Mouse (Mus musculus) heart, embryonic 14.5 days (tissue): Measurements from ENCODE around the gene Il1rapl2. TPM values are rescaled to one million over a fixed set of nuclear protein-coding genes. Genes with fewer than 3 reads are reported as not detected.
A peak's percentile ranks its signal among the peaks of the same experiment; 100 is the strongest.

ENCODE experiments used
- ATAC-seq: fragments of 200-750 bp; cut with Nextera tagmentation; 2 replicates; pipeline ENCODE4 v1.8.0; 2017; ENCODE audit warnings: low read depth, moderate TSS enrichment; ENCODE audit not compliant: insufficient number of reproducible peaks, insufficient read depth, low FRiP score
- H3K27ac ChIP-seq, 2 experiments: fragments of 200-500 bp in 1 of 2; fragments of 300-500 bp in 1 of 2; sonication (generic) in 1 of 2; replicated peaks in 1 of 2; 2 replicates each; pipeline ENCODE4 v1.5.1; 2012 to 2014; ENCODE audit warnings: low read depth in 2 of 2, low read length in 2 of 2, control low read depth in 1 of 2, mild to moderate bottlenecking in 1 of 2, mixed read lengths in 1 of 2; ENCODE audit not compliant: control insufficient read depth in 1 of 2, insufficient read depth in 1 of 2
- H3K27me3 ChIP-seq: fragments of 300-500 bp; sonication (generic); 2 replicates; pipeline ENCODE4 v1.6.1; 2014; ENCODE audit warnings: mild to moderate bottlenecking, low read length, control low read depth; ENCODE audit not compliant: control insufficient read depth, insufficient read depth
- H3K36me3 ChIP-seq: fragments of 300-500 bp; sonication (generic); 2 replicates; pipeline ENCODE4 v1.6.1; 2014; ENCODE audit warnings: mild to moderate bottlenecking, control low read depth, low read length, mixed read lengths; ENCODE audit not compliant: control insufficient read depth, insufficient read depth
- H3K4me1 ChIP-seq, 2 experiments: fragments of 200-500 bp in 1 of 2; fragments of 300-500 bp in 1 of 2; sonication (generic) in 1 of 2; 2 replicates each; pipeline ENCODE4 v1.6.1; 2012 to 2014; ENCODE audit warnings: low read length in 2 of 2, control low read depth in 1 of 2, mixed read lengths in 1 of 2; ENCODE audit not compliant: control insufficient read depth in 2 of 2, insufficient read depth in 2 of 2
- H3K4me2 ChIP-seq: fragments of 300-500 bp; sonication (generic); 2 replicates; pipeline ENCODE4 v1.6.1; 2014; ENCODE audit warnings: mild to moderate bottlenecking, low read length
- H3K4me3 ChIP-seq, 2 experiments: fragments of 200-500 bp in 1 of 2; fragments of 300-500 bp in 1 of 2; sonication (generic) in 1 of 2; 2 replicates each; pipeline ENCODE4 v1.5.1; 2012 to 2014; ENCODE audit warnings: low read length in 2 of 2, mild to moderate bottlenecking in 2 of 2, control low read depth in 1 of 2, low read depth in 1 of 2, moderate library complexity in 1 of 2; ENCODE audit not compliant: control insufficient read depth in 1 of 2, insufficient read depth in 1 of 2
- H3K9ac ChIP-seq: fragments of 300-500 bp; sonication (generic); 2 replicates; pipeline ENCODE4 v1.6.1; 2014; ENCODE audit warnings: mild to moderate bottlenecking, low read length
- H3K9me3 ChIP-seq: fragments of 300-500 bp; sonication (generic); 2 replicates; pipeline ENCODE4 v1.6.1; 2016; ENCODE audit warnings: low read length, control low read depth; ENCODE audit not compliant: control insufficient read depth
- WGBS: fragments of 180-500 bp; shearing (Covaris S2); extraction: QIAGEN DNeasy Blood & Tissue Kit; methylation state at CpG from one replicate; pipeline ENCODE4 v1.1.7; 2014; 5-methylcytosine and 5-hydroxymethylcytosine counted together
- polyA plus RNA-seq: library from polyadenylated mRNA; unstranded; fragments of >200 nt; fragmentation: Nextera tagmentation; extraction: Ambion mirVana; gene quantifications from 2 replicates; pipeline ENCODE4 v1.2.1, GENCODE M21; 2014

Gene Il1rapl2
- polyA plus RNA-seq: 0.20 TPM in 1 of 2 replicates, not detected in the other

DNA sequence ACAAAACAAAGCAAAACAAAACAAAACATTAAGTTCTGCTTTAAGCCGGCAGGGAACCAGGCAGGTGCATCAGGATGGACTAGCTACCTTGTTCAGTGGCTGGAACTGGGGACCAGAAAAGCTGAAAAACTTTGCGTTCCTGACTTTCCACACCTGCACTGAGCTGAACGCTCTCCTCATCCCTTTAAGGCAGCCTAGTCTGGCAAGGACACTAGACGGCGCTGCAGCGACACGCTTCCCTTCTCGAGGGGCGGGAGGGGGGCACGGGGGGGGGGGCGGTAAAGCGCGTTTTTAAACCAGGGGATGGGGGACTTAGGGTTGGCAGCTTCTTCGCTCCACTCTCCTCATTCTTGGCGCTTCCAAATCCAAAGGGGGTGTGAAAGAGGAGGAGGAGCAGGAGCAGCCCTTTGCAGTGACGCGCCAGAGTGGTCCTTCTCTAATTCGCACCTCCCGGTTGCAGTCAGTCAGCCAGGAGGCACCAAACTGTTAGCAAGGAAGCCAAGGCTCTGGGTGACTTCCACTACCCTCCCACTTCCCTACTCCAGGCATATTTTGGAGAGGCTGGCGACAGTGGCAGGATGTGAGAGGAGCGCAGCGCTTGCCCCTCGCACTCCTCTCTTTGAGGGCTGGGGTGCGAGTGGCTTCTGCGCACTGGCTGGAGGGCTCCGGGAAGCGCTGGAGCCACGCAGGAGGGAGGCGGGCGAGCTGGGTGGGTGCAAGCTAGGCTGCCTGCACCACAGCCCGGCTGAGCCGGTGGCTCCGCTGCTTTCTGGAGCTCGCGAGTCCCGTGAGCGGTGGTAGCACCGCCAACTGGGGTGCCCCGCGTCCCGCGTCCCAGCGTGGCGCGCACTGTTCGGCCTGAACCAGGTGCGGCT, at the start of gene Il1rapl2:
Il1rapl2 (plus strand) TSS at position 288 of the 875 bp plus-strand sequence.
- Histone ChIP-seq H3K4me2 (peak within 1 kb of the TSS; percentile 81), H3K9ac (peak within 1 kb of the TSS; percentile 30; the same call in 1 of the 2 replicates), H3K4me1 (no peaks in the 10 kb centered on the region), H3K36me3 (no peaks in the 10 kb centered on the region), H3K9me3 (no peaks in the 10 kb centered on the region), H3K4me3 (peak within 1 kb of the TSS; percentile 35 to 41), H3K27me3 (peaks cover 21% of the 10 kb centered on the region), H3K27ac (no peak within 1 kb of the TSS)
- 11% methylated on average over 43 of the region's 47 CpGs for WGBS
- ATAC-seq: no peak

DNA sequence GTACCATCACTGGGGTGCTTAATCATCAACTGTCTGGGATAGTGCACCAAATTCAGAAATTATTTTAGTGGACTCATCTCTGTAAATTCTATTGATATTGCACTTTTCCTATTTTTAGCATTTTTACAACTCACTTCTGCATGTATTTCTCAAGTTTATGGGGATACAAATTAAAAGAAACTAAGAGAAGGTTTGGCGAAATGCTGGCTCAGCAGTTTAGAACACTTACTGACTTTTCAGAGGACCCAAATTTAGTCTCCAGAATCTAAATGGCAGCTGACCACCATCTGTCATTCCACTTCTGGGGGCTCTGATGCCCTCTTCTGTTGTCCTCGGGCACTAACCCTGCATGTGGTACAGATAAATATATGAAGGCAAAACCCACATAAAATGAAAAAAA, 22.1 kb upstream of the Il1rapl2 start:
- Histone ChIP-seq H3K27ac (no peak overlapping the region), H3K9me3 (no peaks in the 10 kb centered on the region), H3K4me2 (no peak overlapping the region), H3K4me3 (no peak overlapping the region), H3K36me3 (no peaks in the 10 kb centered on the region), H3K9ac (no peak overlapping the region), H3K27me3 (no peaks in the 10 kb centered on the region), H3K4me1 (no peaks in the 10 kb centered on the region)
- ATAC-seq: no peak
- 65% methylated on average over 2 of the region's 2 CpGs for WGBS

DNA sequence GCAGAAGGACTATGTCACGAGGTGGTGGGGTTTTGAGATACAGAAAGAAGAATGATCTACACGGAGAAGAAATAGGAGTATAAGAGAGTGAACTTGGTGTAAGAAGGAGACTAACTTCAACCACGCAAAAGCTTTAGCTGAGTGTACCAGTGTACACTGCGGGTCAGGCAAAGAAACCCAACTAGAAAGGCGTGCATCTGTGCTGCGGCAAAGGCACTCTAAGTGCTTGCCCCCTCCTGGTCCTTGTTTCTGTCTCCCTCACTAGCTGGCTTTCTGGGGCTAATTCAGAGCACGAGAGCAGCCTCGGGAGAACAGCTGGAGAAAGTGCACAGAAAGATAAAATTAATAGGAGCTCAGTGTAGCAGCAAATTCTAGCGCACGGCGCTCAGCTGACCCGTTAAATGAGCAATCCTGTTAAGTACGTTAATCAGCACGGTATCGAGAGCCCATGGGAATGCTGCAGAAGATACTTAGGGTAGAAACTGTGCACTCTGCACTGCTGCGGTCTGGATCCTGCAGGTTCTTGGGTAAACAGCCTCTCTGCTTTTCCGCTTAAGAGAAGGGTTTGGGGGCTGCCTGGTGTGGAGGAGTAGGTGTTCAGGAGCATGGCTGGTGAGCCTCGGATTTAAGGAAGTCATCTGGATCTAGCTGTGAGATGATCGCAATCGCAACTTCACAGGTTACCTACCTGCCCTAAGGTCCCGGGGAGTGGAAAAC, 778 bp upstream of the Il1rapl2 start:
- WGBS: 25% methylated on average over 21 of the region's 21 CpGs
- Histone ChIP-seq H3K9ac (peak overlapping the region; percentile 30; the same call in 1 of the 2 replicates), H3K27me3 (peaks cover 21% of the 10 kb centered on the region), H3K4me2 (peak overlapping the region; percentile 81), H3K36me3 (no peaks in the 10 kb centered on the region), H3K9me3 (no peaks in the 10 kb centered on the region), H3K4me3 (peak overlapping the region; percentile 35 to 41), H3K27ac (no peak overlapping the region), H3K4me1 (no peaks in the 10 kb centered on the region)
- ATAC-seq: no peak

DNA sequence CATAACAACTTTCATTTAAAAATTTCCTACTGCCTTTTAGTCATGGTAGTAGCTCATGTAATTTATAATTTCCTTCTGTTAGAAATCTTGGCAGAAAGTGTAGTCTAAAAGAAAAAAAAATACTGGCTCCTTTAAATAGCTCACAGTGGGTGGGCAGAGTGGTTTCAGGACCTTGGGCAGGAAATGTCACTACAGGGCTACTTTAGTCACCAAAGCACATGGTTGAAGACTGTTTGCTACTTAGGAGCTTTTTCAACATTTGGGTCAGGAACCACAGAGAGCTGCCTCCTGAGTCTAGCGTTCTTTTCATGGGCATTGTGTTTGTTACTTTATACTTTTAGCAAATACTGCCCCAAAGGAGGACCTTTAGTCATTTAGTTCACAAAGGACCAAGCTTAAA, 12.2 kb downstream of the Il1rapl2 start:
- no peak for ATAC-seq
- 40% methylated on average over 1 of the region's 1 CpGs for WGBS
- H3K27me3 ChIP-seq: no peaks in the 10 kb centered on the region

DNA sequence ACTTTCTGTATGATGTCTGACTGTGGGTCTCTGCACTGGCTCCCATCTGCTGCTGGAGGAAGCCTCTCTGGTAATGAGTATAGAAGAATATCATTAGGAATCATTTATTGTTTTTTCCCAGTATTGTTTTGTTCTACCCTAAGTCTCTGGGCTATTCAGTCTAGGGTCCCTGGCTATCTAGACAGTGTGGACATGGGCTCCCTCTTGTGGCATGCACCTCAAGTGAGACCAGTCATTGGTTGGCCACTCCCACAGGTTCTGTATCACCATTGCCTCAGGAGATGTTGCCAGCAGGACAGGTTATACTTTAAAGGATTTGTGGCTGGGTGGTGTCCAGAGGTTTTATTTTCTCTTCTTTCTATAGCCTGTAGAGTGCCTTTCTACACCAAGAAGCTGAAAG, 50.3 kb downstream of the Il1rapl2 start:
- Histone ChIP-seq H3K4me2 (no peak overlapping the region), H3K27ac (no peak overlapping the region), H3K36me3 (no peaks in the 10 kb centered on the region), H3K27me3 (no peaks in the 10 kb centered on the region), H3K4me1 (no peaks in the 10 kb centered on the region), H3K4me3 (no peak overlapping the region), H3K9me3 (no peaks in the 10 kb centered on the region), H3K9ac (no peak overlapping the region)
- ATAC-seq: no peak

More for the DNA sequence above, 12.2 kb downstream of the Il1rapl2 start:
- no peak overlapping the region for H3K27ac ChIP-seq
- no peak overlapping the region for H3K4me3 ChIP-seq
- no peak overlapping the region for H3K9ac ChIP-seq
- no peaks in the 10 kb centered on the region for H3K36me3 ChIP-seq
- no peaks in the 10 kb centered on the region for H3K9me3 ChIP-seq
- no peaks in the 10 kb centered on the region for H3K4me1 ChIP-seq
- no peak overlapping the region for H3K4me2 ChIP-seq

DNA sequence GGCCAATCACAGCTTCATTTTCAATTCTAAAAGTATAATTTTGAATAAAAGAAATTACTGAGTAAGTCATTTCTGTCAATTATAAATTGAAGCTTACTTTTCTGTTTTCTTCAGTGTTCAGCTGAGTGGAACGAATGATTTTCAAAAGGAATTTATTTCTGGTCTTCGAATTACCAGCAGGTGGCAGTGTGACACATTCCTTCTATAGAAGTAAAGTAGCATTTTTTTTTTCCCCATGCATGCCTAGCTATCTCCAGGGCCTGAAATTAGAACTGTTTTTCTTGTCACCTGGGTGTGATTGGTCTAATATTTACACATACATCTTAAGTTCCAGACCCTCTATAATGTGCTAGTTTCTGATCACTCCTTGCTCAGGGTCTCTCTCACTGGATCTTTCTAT, 96.6 kb downstream of the Il1rapl2 start:
- no peaks in the 10 kb centered on the region for H3K36me3 ChIP-seq
- no peaks in the 10 kb centered on the region for H3K9me3 ChIP-seq
- H3K9ac ChIP-seq: no peak overlapping the region
- H3K4me3 ChIP-seq: no peak overlapping the region
- no peak for ATAC-seq
- no peak overlapping the region for H3K4me2 ChIP-seq
- WGBS: 30% methylated on average over 2 of the region's 2 CpGs
- H3K4me1 ChIP-seq: no peaks in the 10 kb centered on the region
- no peaks in the 10 kb centered on the region for H3K27me3 ChIP-seq
- H3K27ac ChIP-seq: no peak overlapping the region

DNA sequence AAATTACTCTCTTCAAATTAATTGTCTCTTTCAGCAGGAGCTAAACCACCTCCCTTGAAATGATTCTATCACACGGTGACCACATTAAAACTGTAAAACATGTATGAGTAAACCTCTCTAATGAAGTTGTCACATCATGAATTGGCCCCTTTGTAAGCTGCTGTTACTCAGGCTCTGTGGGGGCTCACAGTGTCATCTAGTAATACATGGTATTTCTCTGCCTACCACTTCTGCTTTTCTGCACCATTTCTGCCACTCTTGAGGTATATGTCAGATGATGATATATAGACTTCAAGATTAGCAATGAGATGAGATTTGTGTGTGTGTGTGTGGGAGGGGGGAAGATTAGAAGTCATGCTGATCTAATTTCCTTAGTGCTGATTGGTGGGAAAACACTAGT, 117.6 kb downstream of the Il1rapl2 start:
- H3K4me3 ChIP-seq: no peak overlapping the region
- H3K9ac ChIP-seq: no peak overlapping the region
- no peaks in the 10 kb centered on the region for H3K4me1 ChIP-seq
- no peak for ATAC-seq
- no peaks in the 10 kb centered on the region for H3K27me3 ChIP-seq
- H3K27ac ChIP-seq: no peak overlapping the region
- H3K9me3 ChIP-seq: no peaks in the 10 kb centered on the region
- WGBS: 56% methylated on average over 1 of the region's 1 CpGs
- no peaks in the 10 kb centered on the region for H3K36me3 ChIP-seq
- H3K4me2 ChIP-seq: no peak overlapping the region
